Mouse (Mus musculus) gastrocnemius, postnatal 14 days (tissue): ENCODE measurements around the gene Ddx27. TPM values are rescaled to one million over a fixed set of nuclear protein-coding genes. Genes with fewer than 3 reads are reported as not detected.

Experiments used
- DNase-seq: peaks from one replicate; pipeline ENCODE4 v3.0.0; 2021; ENCODE audit warnings: mixed read lengths
- intact Hi-C: fragments of 180-260 bp; cut with DNase I; formaldehyde crosslinking; loops from one replicate; pipeline ENCODE4 v1.15.1; 2025; ENCODE audit warnings: low total_unique reads
- total RNA-seq, 2 experiments: library from RNA; stranded (reverse); gene quantifications; 2 replicates each; pipeline ENCODE4 v1.2.3; 2021

Ddx27 gene
- total RNA-seq, 2 experiments from 2014 or later = 6.8 to 8.0 TPM

DNA sequence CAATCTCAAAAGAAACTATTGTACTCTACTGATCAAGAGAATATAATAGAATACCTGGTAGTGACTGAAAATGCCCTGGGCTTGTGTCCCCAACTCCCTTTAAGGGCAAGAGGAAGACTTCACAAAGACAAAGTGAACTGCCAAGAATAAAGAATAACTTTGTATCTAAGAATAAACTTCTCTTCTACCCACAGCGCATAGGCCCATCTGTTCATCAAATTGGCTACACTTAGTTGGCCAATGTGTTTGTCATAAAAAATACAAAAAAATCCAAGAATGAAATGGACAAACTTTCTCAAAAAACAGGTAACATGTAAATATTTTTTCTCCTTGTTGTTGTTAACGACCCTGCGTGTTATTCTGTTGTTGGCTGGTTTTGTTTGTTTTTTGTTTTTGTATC is 4.4 kb upstream of the Ddx27 start:
- no peak for DNase-seq
- intact Hi-C loops = no loop called here

DNA sequence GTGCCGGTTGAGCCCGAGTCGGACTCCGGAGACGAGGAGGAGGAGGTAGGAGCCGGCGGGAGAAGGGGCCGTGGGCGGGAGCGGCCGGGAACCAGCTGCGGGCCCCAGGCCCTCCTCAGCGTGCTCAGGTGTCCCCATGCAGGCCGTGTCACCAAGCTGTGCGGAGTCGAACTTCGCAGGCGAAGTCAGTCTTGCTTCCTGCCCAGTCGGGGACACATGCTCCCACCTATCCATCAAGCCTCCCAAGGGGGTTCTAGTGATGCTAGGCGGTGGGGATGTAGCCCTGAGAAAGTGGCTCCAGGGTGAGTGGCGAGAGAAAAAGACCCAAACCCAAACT is 357 bp downstream of the Ddx27 start:
- intact Hi-C loops = no loop called here
- no peak for DNase-seq

DNA sequence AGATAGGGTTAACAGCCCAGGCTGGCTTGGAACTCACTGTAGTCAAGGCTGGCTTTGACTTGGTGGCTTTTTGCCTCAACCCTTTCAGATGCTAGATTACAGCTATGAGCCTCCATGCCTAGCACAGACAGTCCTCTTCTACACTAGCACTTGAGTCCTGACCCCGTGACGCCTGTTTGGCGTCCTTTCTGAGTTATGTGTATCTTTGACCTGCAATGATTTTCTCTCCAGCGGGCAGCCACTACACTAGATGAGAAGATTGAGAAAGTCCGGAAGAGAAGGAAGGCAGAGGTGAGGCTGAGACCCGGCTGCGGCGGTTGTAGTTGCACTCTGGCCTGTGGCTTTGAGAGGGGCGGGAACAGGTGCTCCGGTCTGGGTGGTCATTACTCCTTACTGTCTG is 4.4 kb downstream of the Ddx27 start:
- intact Hi-C loops = no loop called here
- no peak for DNase-seq

DNA sequence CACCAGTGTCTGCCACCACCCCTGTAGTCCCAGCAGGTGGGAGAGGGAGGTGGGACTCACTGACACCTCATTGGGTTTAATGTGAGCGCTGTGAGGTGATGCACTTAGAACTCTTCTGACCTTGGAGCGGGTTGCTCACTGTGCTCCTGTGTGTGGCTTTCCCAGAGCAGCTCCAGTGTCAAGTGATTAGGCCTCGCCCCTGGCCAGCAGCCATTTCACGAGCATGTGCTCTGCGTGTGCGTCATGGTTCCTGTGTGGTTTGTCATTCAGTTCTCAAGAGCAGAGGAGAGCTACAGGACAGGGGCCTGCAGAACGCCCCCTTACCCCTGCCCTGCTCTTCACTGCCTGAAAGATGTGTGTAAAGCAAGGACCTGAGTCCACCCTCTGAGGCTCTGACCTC is 13.6 kb downstream of the Ddx27 start:
- intact Hi-C loops = no loop called here
- no peak for DNase-seq

DNA sequence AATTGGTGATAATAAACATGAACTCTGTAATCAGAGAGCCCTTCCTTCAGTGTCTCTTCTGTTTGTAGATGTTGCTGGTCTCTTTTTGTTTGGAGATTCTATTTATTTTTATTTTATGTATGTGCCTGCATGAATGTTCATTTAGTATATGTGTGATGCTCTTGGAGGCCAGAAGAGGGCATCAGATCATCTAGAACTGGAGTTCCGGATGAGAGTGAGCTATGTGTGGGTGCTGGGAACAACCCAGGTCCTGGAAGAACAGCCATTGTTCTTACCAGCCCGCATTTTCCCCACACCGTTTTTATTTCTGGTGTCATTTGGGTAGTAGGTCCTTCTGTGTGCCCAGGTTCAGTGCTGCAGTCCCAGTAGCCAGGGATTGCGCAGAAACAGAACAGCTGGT is 15.5 kb downstream of the Ddx27 start:
- no peak for DNase-seq
- intact Hi-C loops = no loop called here

DNA sequence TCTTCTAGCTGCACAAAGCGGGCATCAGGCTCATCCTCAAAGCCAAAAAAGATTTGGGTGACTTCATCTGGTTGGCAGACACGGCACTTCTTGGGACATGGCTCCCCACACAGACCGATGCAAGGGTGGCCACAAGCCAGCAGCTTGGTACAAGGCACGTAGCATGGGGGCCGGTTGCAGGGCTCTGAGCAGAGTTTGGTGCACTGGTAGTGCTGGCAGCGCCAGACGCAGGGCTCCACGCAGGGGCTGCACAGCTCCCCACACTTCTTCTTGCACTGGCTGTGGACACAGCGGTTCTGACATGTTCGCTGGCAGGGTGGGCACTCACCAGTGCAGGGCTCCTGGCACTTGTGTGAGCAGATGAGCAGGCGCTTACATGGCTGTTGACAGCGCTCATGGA is 22.7 kb downstream of the Ddx27 start:
- intact Hi-C loops = no loop called here
- no peak for DNase-seq

DNA sequence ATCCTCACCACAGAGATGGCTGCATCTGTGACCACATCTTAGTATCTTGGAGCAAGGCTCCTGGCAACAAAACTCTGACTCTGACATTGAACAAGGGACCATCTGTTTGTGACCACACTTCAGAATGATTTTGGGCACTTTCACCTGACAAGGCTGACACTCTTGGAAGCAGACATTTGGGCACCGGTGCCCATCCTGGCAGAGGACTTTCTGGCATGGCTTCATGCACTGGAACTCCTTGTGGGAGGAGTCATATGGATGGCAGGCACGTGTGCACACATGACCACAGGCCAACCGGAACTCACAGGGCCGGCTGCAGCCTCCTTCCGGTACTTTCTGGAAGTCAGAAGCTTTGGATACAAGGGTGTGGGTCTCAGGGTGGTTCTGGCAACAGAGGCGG is 23.3 kb downstream of the Ddx27 start:
- DNase-seq = no peak
- intact Hi-C loops = no loop called here

DNA sequence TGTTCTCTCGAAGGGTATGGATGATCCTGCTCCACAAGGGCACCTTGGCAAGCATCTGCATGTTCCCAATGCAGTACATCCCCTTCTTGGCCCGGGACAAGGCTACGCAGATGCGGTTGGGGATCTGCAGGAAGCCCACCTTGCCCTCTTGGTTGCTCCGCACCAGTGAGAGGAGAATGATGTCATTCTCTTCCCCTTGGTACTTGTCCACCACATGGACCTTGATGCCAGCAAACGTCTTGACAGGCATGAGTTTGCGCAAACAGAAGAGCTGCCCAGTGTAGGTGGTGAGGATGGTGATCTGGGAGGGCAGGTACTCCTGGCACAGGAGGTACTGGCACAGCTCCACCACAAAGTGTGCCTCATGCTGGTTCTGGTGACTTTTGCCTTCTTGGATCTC is 23.7 kb downstream of the Ddx27 start:
- DNase-seq = no peak
- intact Hi-C loops = no loop called here

DNA sequence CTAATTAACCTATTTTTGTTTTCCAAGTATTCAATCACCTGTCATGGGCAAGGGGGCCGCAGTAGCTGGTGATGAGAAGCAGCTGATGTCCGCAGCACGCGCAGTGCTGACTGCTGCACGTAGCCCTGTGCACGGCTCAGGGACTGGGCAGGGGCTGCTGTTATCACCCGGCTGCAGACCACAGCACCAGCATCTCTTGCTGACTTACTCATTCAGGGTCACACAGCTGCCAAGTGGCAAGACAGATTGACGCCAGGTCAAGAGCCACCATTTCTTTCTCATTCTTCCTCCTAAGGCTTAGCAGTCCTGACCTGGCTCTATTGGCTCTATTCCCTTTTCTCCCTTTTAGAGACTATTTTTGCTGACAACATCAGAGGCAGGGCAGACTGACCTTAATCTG is 24.4 kb downstream of the Ddx27 start:
- no peak for DNase-seq
- intact Hi-C loops = no loop called here

DNA sequence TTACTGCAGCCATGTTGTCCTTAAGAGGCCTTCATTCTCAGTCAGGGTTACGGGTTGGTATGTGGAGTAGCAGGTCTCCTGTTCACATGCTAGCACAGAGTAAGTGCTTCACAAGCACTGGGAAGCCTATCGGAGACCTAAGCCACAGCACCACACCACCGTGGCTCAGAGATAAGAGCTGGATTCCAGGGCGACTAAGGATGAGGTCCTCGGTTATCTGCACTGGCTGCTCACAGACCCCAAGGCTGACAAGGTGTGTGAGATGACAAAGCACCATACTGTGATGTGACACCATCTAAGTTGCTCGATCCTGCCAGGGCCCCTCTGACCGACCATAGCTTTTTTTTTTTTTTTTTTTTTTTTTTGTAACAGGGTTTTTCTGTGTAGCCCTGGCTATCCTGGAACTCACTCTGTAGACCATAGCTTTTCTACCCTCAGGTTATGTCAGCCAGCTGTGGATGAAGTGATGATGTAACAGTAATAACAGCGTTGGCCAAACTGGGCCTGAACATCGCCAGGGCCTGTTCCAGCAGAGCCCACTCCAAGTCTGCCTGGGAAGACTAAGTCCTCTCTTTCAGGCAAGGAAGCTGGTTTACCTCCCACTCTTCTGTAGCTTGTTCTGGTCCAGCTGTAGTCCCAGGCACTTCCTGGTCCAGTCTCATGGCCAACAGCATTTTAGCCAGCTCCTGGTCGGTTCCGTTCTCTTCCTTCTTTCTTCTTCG is 28.6 kb downstream of the Ddx27 start:
- intact Hi-C loops = no loop called here
- DNase-seq = no peak

DNA sequence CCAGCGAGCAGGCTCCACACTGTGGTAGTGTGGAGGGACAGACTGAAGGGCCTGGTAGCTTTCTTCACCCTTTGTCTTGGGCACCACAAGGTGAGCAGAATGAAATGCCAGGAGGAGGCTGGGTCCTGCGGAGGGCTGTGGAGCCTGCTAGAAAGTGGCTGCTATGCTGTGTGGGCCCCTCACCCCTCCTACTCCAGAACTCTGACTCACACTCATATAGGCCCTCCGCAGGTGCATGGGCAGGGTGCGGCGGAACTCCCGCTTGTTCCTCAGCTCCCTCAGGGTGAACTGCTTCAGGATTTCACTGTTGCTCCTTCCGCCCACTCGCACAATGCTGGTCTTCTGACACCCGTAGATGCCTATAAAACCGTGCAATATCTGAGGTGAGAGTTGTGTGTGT is 33.2 kb downstream of the Ddx27 start:
- intact Hi-C loops = no loop called here
- DNase-seq = no peak

DNA sequence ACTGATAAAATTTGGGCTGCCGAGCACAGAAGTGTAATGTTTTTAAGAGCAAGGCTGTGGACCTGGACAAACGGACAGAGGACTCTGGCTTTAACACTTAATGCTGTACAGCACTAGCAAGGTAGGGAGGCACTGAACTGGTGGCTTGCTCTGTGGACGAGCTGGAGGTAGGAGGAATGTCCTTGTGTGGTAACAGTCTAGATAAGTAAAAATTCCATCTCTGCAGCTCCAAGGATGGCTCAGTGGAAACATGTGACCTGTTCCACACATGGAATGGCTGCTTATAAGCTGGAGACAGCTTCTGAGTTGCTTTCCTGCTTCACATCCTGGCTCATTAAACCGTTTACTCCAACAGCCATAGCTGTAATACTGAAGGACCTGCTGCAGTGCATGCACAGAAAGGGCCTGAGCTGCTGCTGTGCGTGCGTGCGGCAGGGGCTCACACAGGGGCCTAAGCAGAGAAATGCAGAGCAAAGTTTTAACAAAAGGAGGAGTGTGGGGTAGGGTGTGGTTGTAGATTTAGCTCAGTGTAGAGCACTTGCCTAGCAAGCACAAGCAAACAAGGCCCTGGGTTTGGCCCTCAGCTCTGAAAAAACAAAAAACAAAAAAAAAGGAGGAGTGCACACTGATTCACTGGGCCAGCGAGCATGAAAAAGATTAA is 33.8 kb downstream of the Ddx27 start:
- intact Hi-C loops = no loop called here
- DNase-seq = no peak

DNA sequence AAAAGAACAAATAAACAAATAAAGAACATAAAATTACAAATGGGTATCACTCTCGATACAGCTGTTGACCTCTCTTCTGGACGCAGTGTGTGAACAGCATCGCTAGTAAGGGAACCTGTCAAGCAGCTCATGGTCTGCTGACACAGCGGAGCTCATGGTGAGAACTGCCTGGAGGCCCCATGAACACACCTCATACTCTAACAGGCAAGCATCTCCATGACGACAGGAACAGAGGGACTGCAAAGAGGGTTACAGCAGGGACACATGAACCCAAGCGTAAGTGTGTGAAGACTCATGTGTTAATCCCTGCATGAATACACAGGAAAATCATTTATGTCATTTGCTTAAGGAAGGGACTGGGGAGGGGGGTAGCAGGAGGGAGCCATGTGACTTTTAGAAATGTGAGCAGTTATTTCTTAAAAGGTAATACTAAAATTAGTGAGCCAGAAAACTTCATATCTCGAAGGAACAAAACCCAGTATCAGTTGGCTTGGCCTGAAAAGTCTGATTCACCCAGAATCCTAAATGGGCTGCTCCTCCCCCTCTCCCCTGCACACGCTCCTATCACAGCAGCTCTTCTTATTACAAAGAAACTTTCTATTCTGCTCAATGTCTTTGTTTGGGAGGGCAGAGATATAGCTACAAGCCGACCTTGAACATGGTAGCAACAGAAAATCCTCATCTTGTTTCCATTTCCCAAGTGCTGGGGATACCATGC is 38.3 kb downstream of the Ddx27 start:
- DNase-seq = no peak
- intact Hi-C loops = no loop called here

DNA sequence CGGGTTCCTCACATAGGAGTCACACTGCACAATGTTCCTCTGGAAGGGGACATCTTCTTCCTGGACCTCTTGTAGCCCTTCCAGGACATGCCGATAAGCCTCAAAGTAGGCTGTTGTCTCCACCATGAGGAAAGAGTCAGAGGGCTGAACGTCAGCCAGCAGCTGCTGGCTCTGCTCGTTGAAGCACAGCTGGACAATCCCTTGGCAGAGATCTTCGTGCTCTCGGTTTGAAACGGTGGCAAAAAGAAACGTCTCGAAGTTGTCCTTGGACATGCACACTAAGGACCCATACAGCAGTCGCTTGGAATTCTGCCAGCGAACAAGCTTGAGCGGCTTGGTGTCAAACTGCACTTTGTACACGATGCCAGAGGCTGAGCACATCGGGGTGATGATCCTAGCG is 40.4 kb downstream of the Ddx27 start:
- peak; percentile 66 for DNase-seq
- intact Hi-C loops = no loop called here

DNA sequence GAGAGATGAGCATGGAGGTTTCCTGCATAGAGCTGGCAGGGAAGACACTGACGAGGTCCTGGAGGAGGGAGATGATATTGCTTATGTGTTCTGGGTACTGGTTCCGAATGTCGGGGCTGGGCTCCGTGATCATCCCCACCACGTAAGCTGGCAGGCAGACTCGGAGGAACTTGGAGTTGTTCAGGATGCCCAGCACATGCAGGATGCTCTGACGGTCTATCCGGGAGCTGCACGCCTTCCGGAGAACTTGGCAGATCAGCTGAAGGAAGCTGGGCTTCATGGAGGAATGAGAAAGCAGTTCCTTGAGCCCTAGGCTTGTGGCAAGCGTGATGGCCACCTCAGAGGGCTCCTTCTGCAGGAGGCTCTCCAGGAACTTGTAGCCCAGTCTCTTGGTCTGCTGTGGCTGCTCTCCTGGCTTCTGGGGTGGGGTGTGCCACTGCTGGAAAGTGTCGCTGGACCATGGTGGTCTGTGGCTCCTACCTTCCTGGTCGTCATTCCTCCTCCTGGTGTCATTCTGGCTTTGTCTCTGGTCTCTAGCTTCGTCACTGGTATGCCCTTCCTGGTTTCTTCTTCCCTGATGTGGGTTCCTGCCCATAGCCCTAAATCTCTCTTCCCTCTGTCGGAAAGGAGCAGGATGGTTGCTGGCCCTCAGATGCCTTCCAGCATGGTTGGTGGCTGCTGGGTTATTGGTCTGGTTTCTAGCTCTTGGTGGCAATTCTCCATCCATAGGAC is 41.4 kb downstream of the Ddx27 start:
- DNase-seq = no peak
- intact Hi-C loops = no loop called here

DNA sequence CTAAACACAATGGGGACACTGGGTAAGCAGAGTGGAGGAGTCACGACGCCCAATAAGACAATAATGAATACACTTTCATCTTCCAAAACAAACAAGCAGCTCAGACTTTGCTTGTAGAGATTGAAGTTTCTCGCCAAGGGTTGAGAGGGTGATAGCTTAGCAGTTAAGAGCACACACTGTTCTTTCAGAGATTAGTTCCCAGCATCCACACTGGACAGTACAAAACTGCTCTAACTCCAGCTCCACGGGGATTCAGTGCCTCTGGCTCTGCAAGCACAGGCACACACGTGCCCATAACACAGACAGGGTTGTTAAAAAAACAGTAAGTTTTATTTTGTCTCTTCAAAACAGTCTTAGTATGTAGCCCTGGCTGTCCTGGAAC is 41.9 kb downstream of the Ddx27 start:
- intact Hi-C loops = no loop called here

DNA sequence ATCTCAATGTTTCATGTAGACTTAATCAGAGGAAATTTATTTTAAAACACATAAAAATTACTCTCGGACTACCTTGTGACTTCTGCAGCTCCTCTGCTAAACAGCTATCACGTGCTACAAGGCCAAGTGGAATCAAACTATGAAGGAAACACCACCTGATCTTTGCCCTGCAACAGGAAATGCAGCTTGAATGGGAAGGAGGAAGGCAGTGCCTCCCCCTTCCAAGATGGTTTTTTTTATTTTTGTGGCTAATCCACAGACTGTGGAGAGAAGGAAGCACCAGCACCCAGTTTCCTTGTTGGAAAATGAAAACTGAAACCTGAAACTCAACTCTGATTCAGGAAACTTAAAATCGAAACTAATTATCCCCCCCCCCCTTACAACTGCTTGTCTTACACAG is 43.2 kb downstream of the Ddx27 start:
- intact Hi-C loops = no loop called here
- DNase-seq = no peak

More for the DNA sequence above, 41.9 kb downstream of the Ddx27 start:
- no peak for DNase-seq

DNA sequence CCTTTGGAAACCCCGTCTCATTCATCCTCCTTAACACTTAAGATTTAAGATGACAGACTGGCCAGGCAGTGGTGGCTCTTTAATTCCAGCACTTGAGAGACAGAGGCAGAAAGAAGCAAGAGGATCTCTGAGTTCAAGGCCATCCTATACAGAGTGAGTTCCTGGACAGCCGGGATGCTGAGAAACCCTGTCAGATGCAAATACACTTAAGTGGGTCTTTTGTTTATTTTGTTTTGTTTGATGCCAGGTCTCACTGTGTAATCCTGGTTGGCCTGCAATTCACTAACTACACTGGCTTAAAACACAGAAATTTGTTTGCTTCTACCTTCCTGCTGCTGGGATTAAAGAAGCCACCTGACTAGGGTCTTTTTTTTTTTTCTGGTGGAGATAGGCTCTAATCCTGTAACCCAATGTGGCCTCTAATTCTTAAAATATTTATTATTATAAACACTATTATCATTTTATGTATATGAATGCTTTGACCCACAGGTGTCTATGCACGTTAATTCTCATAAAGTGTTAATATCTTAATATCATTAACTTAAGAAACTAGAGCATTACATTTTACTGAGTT is 43.9 kb downstream of the Ddx27 start:
- DNase-seq = no peak
- intact Hi-C loops = no loop called here

DNA sequence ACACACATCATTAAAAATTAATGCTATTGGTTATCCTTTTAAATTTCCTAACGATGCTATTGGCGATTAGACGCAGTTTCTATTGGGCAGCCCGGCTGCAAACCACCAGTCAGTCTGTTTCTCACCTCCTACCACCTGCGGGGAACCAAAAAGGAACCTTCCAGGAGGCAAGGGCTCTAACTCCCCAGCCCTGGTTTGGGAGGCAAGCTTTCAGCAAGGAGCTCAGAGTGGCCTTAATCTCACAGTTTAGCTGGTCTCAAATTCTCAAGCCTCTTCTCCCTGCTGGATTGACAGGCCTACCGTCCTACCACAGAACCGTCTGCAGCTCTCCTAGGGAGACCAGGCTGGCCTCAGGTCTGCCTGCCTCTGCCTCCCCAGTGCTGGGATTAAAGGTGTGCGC is 44.5 kb downstream of the Ddx27 start:
- no peak for DNase-seq
- intact Hi-C loops = no loop called here

DNA sequence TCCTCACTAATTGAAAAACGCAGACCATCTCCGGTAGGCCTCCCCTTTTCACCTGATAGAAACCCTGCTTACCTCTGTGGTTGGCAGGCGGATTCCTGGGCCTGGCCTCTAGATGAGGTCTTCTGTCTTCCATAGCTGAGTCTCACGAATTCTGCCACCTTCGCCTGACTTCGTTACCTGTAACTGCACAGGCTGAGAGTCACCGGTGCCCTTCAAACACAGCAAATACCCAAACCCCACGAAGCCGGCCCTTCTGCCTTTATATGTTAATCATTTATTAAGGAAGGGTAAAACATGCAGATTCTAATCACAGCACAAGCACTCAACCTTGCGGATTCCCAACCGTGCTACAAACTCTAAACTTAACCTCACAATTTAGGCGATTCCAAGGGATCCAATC is 45.0 kb downstream of the Ddx27 start:
- intact Hi-C loops = no loop called here

More for the DNA sequence above, 45.0 kb downstream of the Ddx27 start:
- no peak for DNase-seq
